ENCODE assay signal across 25 mouse cellular contexts in the genomic region with DNA sequence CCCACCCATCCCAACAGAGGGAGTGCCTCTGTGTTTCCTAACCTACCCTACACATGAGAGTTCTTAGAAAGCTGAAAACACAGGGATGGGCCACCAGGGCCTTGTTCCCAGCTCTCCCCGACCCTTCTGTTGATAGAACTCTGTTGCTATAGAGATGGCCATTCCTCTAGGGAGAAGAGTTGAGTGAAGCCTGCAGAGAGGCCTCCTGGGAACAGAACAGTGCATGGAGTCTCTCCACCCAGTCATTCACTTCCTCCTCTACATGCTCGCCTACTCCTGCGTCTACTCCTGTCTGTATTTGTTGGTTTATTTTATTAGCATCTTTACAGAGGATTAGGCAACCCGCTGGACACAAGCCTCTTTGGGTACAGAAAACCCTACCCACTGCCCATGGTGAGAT. TPM values are rescaled to one million over a fixed set of nuclear protein-coding genes. Genes with fewer than 3 reads are reported as not detected.
"Had no signal": no experiment of that assay in that cellular context is flagged by ENCODE, and none has a peak within 500 bp of the region (broad histone marks: within the 10 kb centered on the region; RNA-seq: fewer than 3 reads in every experiment).

No protein-coding gene starts in this region.

- H3K4me3 ChIP-seq: midbrain, embryonic 10.5 days; midbrain, embryonic 12.5 days; myocyte; neural tube, embryonic 13.5 days; neural tube, embryonic 15.5 days had no signal

- H3K27me3 ChIP-seq: midbrain, embryonic 12.5 days; neural tube, embryonic 13.5 days; neural tube, embryonic 15.5 days had no signal

- H3K27ac ChIP-seq: midbrain, embryonic 10.5 days; midbrain, embryonic 12.5 days; neural tube, embryonic 13.5 days; neural tube, embryonic 15.5 days had no signal

- H3K4me2 ChIP-seq: lung, embryonic 14.5 days; midbrain, embryonic 12.5 days; neural tube, embryonic 13.5 days; neural tube, embryonic 15.5 days had no signal

- H3K9me3 ChIP-seq: midbrain, embryonic 10.5 days; neural tube, embryonic 13.5 days; neural tube, embryonic 15.5 days had no signal

- DNase-seq: lung, adult 18-20 months; lung, embryonic 14.5 days; lung, postnatal 10 days; lung, postnatal 4 days; midbrain, embryonic 14.5 days; retina, postnatal 1 day; right cerebral cortex, adult 18-20 months; right cerebral cortex, postnatal 25 days; right cerebral cortex, postnatal 4 days; spleen, adult 18-20 months; thymus, adult 18-20 months; thymus, postnatal 14 days; thymus, postnatal 36 days had no signal

- ATAC-seq: midbrain, embryonic 16.5 days had no signal

- H3K9ac ChIP-seq: lung, embryonic 14.5 days; midbrain, embryonic 12.5 days; neural tube, embryonic 13.5 days; neural tube, embryonic 15.5 days had no signal

- H3K4me1 ChIP-seq: midbrain, embryonic 12.5 days had no signal

- H3K36me3 ChIP-seq: midbrain, embryonic 10.5 days; midbrain, embryonic 12.5 days; neural tube, embryonic 13.5 days; neural tube, embryonic 15.5 days had no signal

RNA-seq across cellular contexts. Expression of a gene that starts 22.9 kb away (rescaled TPM):
- total RNA-seq: megakaryocyte, adult 5-6 weeks; megakaryocyte-erythroid progenitor cell, adult 5-6 weeks had no signal
- polyA plus RNA-seq: lung, embryonic 14.5 days; lung, embryonic 16.5 days; myocyte; small intestine, adult 2 months; stomach, embryonic 14.5 days; stomach, embryonic 16.5 days had no signal
